Mouse (Mus musculus) liver, embryonic 14.5 days (tissue): ENCODE measurements around the gene Lrp1. TPM values are rescaled to one million over a fixed set of nuclear protein-coding genes. Genes with fewer than 3 reads are reported as not detected.

Experiments used
- ATAC-seq: fragments of 200-750 bp; cut with Nextera tagmentation; 2 replicates; pipeline ENCODE4 v1.8.0; 2017; ENCODE audit warnings: moderate number of reproducible peaks, mild to moderate bottlenecking, moderate library complexity; ENCODE audit not compliant: insufficient read depth
- DNase-seq, 3 experiments: peaks; one replicate each; pipeline ENCODE4 v3.0.0-alpha.2; 2012 to 2013; ENCODE audit warnings: low read depth in 3 of 3, low spot score in 3 of 3
- H3K27ac ChIP-seq: fragments of 300-500 bp; sonication (generic); 2 replicates; pipeline ENCODE4 v1.5.1; 2014; ENCODE audit warnings: moderate library complexity, mild to moderate bottlenecking, control low read depth, inconsistent platforms
- H3K27me3 ChIP-seq: fragments of 300-500 bp; sonication (generic); 2 replicates; pipeline ENCODE4 v1.6.1; 2014; ENCODE audit warnings: mild to moderate bottlenecking, low read length, moderate library complexity; ENCODE audit not compliant: control insufficient read depth, insufficient read depth
- H3K36me3 ChIP-seq: fragments of 300-500 bp; sonication (generic); replicated peaks from 2 replicates; pipeline ENCODE4 v1.6.1; 2014; ENCODE audit warnings: low read depth; ENCODE audit not compliant: control insufficient read depth, insufficient read depth
- H3K4me1 ChIP-seq, 2 experiments: fragments of 200-500 bp in 1 of 2; fragments of 300-500 bp in 1 of 2; sonication (generic) in 1 of 2; replicated peaks; 2 replicates each; pipeline ENCODE4 v1.6.1; 2012 to 2014; ENCODE audit warnings: antibody characterized with exemption in 1 of 2, inconsistent platforms in 1 of 2, low read length in 1 of 2; ENCODE audit not compliant: control insufficient read depth in 2 of 2, insufficient read depth in 2 of 2
- H3K4me2 ChIP-seq: fragments of 300-500 bp; sonication (generic); 2 replicates; pipeline ENCODE4 v1.6.1; 2014; ENCODE audit warnings: low read depth, mild to moderate bottlenecking, control low read depth, moderate library complexity
- H3K4me3 ChIP-seq, 2 experiments: fragments of 200-500 bp in 1 of 2; fragments of 300-500 bp in 1 of 2; sonication (generic) in 1 of 2; 2 replicates each; pipeline ENCODE4 v1.5.1; 2012 to 2014; ENCODE audit warnings: low read depth in 2 of 2, low read length in 2 of 2, mild to moderate bottlenecking in 2 of 2, control low read depth in 1 of 2, inconsistent platforms in 1 of 2, moderate library complexity in 1 of 2; ENCODE audit not compliant: insufficient read depth in 1 of 2
- H3K9ac ChIP-seq: fragments of 300-500 bp; sonication (generic); replicated peaks from 2 replicates; pipeline ENCODE4 v1.6.1; 2014; ENCODE audit warnings: mild to moderate bottlenecking, control low read depth, moderate library complexity
- H3K9me3 ChIP-seq: fragments of 300-500 bp; sonication (generic); 2 replicates; pipeline ENCODE4 v1.6.1; 2016; ENCODE audit warnings: low read length, mixed read lengths; ENCODE audit not compliant: control insufficient read depth
- CTCF ChIP-seq: IDR thresholded peaks from 2 replicates; pipeline ENCODE4 v1.5.1; 2016; ENCODE audit warnings: antibody characterized with exemption, low read depth, control low read depth
- EP300 ChIP-seq: IDR thresholded peaks from 2 replicates; pipeline ENCODE4 v1.6.1; 2016; ENCODE audit warnings: antibody characterized with exemption, low read depth
- WGBS: fragments of 180-500 bp; shearing (Covaris S2); extraction: QIAGEN DNeasy Blood & Tissue Kit; methylation state at CpG from one replicate; pipeline ENCODE4 v1.1.7; 2014; ENCODE audit not compliant: insufficient replicate concordance; 5-methylcytosine and 5-hydroxymethylcytosine counted together
- polyA plus RNA-seq, 2 experiments: library from polyadenylated mRNA; depleted of rRNA in 1 of 2; stranded (reverse) in 1 of 2; unstranded in 1 of 2; fragments of >200 nt; fragmentation: Nextera tagmentation in 1 of 2; extraction: Ambion mirVana in 1 of 2; gene quantifications; 2 replicates each; pipeline versions ENCODE4 v1.2.1 to v1.2.3; 2012 to 2014

Gene Lrp1
- polyA plus RNA-seq, 2 experiments = 13.2 to 18.2 TPM

DNA sequence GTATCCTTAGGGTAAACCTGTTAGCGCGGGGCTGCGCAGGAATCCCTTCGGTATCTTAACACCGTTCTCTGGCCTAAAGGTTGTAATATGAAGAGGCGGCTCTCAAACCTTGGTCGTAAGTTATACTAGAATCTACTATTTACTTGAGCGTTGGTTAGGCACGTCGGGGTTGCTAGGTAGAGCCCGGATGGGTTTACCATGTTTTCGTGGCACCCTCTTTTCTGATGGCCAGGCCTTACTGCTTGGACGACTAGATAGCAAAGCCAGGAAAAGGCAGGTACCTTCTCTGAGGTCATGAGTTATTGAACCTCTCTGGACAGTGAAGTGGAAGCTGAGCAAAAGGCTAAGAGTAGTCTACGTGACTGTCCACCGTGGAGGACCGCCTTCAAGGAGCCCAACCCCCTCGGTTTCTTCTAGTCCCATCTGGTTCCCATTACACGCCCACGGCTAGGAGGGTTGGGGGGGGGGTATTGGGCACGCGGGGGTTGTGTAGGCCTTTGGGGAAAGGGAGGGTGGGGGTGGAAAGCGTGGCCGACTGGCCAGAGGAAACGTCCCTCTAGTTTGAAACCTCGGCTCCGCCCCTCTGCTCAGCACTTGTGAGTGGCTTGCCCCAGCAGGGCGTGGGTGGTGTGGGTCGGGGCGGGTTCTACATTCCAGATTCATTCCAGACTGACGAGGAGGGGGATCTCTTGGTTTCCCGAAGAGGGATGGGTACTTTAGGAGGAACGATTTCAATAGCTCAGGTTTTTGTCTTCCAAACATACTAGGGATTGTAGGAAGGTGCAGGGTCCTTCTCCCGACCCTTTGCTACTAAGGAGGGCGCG is 46.5 kb upstream of the Lrp1 start:
- Histone ChIP-seq H3K4me2 (peak overlapping the region; percentile 65), H3K9ac (no peak overlapping the region), H3K9me3 (no peaks in the 10 kb centered on the region), H3K4me1 (peaks cover 0 to 6% of the 10 kb centered on the region in 2 experiments; a peak in 1 of 4 replicates), H3K27me3 (peaks cover 50% of the 10 kb centered on the region), H3K4me3 (peak overlapping the region; percentile 34 to 54), H3K36me3 (no peaks in the 10 kb centered on the region), H3K27ac (no peak overlapping the region; the same call in 1 of the 2 replicates)
- TF ChIP-seq CTCF (no peak), EP300 (no peak)
- WGBS = 3% methylated on average over 35 of the region's 35 CpGs
- DNase-seq (no peak), ATAC-seq (peak; percentile 40; the same call in 1 of the 2 replicates)

DNA sequence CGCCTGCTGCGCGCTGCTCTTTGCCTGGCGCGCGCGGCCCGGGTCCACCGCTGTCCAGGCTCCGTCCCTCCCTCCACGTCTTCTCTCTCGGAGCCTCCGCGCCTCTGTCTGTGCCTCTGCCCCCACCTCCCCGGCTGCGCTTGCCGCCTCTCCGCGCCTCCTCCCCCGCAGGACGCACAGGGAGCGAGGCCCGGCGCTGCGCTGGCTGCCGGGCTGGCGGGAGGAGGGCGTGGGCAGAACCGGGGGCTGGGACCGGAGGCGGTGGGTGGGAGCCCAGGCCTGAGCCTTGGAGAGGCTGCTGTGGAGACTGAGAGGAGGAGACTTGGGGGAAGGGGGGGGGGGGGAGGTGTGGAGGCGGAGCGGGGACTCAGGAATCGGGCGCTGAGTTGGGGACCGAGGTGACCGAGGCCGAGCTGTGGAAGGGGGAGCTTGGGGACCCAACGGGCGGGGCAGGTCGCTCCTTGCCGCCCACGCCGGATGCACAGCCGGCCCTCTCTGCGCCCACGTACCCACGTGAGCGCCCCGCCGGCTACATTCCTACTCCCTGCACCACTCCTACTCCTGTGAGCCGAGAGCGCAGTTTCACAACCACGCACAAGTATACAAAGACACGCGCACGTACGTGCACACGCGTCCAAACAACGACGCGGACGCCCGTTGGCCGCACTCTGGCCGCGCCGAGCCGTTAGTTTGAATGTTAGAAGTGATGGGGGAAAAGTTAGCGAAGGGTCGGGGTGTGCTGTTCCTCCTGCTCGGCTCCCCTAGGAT is 45.7 kb upstream of the Lrp1 start, which contains the start of gene Nemp1:
Gene Nemp1, plus strand, starts transcription at position 401 of the 768 bp plus-strand sequence.
- peaks cover 0 to 9% of the 10 kb centered on the region in 2 experiments; a peak in 1 of 4 replicates for H3K4me1 ChIP-seq
- under 1% methylated on average over 71 of the region's 73 CpGs for WGBS
- ATAC-seq (peak; percentile 50), DNase-seq (no peak)
- TF ChIP-seq EP300 = no peak
- no peak for TF ChIP-seq CTCF
- no peak within 1 kb of the TSS for H3K9ac ChIP-seq
- H3K4me2 ChIP-seq = peak within 1 kb of the TSS; percentile 65
- peak within 1 kb of the TSS; percentile 54 to 55 for H3K4me3 ChIP-seq
- no peak within 1 kb of the TSS; the same call in 1 of the 2 replicates for H3K27ac ChIP-seq
- peaks cover 50% of the 10 kb centered on the region for H3K27me3 ChIP-seq
- no peaks in the 10 kb centered on the region for H3K9me3 ChIP-seq
- H3K36me3 ChIP-seq = no peaks in the 10 kb centered on the region

DNA sequence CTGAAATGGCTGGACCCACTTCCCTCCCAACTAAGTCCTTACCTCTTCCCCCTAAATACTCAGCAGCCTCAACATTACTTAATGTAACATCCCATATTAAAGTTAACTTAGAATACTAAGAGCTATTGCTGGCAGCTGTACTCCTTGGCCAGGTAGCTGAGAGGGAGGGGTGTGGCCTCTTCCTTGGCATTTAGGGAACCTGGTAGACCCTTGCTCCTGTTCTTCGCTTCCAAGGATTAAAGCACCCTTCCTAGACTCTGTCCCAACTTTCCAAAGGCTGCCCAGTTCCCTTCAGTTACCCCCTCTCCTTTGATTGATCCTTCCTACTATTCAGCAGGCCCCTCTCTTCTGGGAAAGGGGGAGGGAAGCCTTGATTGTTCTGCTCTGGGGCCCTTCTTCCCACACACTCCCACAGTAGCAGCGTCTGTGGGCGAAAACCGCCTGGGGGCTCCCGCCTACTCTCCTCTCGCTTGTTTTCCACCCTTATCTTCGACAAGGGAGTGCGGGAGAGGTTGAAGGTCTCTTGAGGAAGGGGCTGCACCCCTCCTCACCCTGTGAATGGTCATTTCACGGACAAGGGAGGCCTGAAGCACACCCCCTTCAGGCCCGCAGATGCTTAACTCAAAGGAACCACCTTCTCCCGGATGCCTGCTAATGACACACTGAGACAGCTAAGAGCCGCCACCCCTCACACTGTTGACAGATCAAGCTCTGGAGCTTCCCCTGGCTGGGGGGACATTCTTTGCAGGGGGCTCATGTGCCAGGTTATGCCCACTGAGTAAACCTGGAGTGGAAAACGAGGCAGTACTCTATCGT is 44.6 kb upstream of the Lrp1 start:
- 6% methylated on average over 14 of the region's 14 CpGs for WGBS
- Histone ChIP-seq H3K9ac (no peak overlapping the region), H3K36me3 (no peaks in the 10 kb centered on the region), H3K4me1 (peaks cover 0 to 15% of the 10 kb centered on the region in 2 experiments; a peak in 2 of 4 replicates), H3K27me3 (peaks cover 50% of the 10 kb centered on the region), H3K4me2 (peak overlapping the region; percentile 65), H3K27ac (no peak overlapping the region), H3K4me3 (peak overlapping the region; percentile 54 to 55), H3K9me3 (no peaks in the 10 kb centered on the region)
- DNase-seq (no peak), ATAC-seq (no peak)
- TF ChIP-seq EP300 (no peak), CTCF (no peak)

DNA sequence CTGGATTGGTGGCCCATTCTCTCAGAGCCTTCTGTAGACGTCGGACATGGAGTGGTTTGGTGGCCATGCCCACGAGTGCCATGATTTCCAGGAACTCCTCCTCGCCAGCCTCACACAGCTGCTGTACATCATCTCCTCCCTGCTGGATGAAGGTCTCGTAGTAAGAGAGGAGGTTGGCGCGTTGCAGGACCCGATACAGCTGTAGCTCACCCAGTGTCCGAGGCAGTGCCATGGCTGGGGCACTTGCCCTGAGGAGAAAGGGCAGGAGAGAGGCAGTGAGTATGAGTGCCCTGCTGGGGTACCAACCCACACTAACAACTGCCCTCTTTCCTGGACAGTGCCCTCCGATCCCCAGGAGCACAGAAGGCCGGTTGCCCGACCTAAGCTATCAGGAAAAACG is 43.9 kb upstream of the Lrp1 start:
- Histone ChIP-seq H3K4me3 (no peak overlapping the region; a peak in 1 of 4 replicates), H3K27me3 (peaks cover 50% of the 10 kb centered on the region), H3K4me1 (peaks cover 0 to 15% of the 10 kb centered on the region in 2 experiments; a peak in 2 of 4 replicates), H3K4me2 (peak overlapping the region; percentile 65), H3K9ac (no peak overlapping the region), H3K27ac (no peak overlapping the region), H3K36me3 (no peaks in the 10 kb centered on the region), H3K9me3 (no peaks in the 10 kb centered on the region)
- ATAC-seq = no peak
- no peak for TF ChIP-seq CTCF
- TF ChIP-seq EP300 = no peak
- no peak for DNase-seq
- 39% methylated on average over 13 of the region's 13 CpGs for WGBS
